Mouse (Mus musculus): ENCODE measurements around the gene Lamb1. TPM values are rescaled to one million over a fixed set of nuclear protein-coding genes. Genes with fewer than 3 reads are reported as not detected.
A peak's percentile ranks its signal among the peaks of the same experiment; 100 is the strongest.

The Lamb1 gene
- total RNA-seq (2021), result 100 to 1,000 TPM; 155 to 176 TPM
- long read RNA-seq, experiment 1, full-length matches to known transcripts, result 133 of 253 reads
- long read RNA-seq, experiment 1, partial matches to known transcripts, result 108 of 253 reads
- long read RNA-seq, experiment 1, other reads (novel, unspliced or antisense), result 12 of 253 reads
- long read RNA-seq, experiment 2, full-length matches to known transcripts, result 121 of 230 reads
- long read RNA-seq, experiment 2, partial matches to known transcripts, result 93 of 230 reads
- long read RNA-seq, experiment 2, other reads (novel, unspliced or antisense), result 16 of 230 reads

DNA sequence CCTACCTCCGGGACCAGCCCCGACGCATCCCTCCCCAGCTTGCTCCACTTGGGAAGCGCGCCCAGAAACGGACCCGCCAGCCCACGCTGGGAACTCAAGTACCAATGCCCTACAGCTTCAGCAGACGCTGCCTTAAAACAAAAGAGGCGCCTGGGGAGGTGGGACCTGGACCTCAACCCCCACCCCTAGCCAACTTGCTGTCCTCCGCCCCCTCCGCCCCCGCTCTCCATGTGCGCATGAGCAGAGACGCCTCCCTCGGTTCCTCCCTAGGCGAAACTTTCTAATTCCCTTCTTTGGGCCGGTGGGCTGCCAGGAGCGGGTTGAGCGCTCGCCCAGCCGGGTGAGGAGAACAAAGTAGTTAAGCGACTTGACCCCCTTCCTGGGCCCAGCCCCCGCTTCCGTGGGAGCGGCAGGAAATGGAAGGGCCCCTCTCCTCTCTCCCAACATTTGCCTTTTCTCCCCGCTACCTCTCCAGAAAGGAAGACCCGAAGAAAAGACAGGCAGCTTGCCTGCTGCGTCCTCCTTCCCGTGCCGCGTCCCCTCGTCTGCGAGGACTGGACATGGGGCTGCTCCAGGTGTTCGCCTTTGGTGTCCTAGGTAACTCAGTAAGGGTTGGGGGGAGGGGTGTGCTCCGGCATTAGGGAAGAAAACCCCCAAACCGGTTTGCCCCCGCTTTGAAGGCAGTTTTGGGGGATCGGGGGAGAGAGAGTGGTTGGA is at the start of gene Lamb1:
Gene Lamb1 (plus strand): TSS at position 230 of the 717 bp plus-strand sequence.
- DNase-seq, result peak; percentile 75

DNA sequence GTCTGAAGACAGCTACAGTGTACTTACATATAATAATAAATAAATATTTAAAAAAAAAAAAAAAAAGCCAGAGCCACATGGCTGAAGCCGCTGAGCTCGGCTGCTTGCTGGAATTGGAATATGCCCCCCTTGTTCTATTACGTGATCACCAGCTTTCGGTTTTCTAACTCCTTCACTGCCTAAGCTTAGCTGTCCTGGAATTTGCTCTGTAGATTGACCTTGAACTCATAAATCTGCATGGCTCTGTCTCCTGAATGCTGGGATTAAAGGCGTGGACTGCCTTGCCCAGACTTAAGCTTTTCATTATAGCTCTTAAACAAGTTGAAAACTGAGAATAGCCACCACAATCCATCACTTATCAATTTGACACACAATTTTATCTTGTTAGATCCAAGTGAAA is 47.8 kb upstream of the Lamb1 start:
- no peak for DNase-seq

DNA sequence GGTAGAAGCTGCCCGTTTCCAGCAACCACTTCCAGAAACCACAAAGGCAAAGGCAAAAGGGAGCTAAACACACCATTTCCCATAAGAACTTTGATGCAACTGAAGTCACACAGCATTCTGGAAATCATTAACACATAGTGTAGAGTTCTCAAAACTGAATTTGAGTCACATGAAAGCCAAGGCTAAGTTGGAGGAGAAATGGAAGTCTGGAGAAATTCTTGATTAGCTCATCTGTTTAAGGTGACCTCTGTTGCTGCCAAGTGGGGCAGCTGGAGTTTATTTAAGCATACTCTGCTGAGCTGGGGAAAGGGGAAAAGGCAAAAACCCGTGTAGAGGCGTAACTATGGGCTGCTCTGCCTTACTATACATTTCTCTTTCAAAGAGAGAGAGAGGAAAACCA is 46.3 kb upstream of the Lamb1 start:
- no peak for DNase-seq

DNA sequence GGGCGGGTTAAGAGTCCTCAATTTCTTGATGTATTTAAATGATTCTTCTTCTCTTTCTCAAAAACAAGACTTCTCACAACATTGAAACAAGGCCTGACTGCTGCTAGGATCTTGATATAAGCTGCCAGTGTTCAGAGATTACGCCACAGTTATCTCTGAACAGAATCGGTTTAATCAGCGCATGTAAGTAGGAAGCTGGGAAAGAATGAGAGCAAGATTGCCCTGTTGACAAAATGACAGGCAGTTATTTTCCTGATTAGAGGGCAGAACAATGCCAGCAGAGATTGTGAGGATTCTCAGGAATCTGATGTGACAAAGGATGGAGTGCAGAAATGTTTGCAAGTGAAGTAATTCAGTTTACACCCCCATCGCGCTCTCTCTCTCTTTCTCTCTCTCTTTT is 43.5 kb upstream of the Lamb1 start:
- no peak for DNase-seq

DNA sequence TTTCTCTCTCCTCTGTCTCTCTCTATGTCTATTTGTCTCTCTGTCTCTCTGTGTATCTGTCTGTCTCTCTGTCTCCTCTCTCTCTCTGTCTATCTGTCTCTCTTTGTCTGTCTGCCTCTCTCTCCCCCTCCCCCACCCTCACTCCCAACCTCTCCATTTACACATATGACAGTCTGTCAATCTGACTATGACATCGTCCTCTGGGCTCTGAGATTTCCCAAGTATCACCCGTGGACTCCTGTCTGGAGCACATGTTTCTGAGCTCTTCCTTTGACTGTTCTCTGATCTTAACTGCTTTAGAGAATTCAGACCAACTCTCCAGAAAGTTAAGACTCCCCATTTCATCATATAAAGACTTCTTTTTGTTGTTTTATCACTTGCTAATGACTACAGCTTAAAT is 42.8 kb upstream of the Lamb1 start:
- DNase-seq, result no peak

DNA sequence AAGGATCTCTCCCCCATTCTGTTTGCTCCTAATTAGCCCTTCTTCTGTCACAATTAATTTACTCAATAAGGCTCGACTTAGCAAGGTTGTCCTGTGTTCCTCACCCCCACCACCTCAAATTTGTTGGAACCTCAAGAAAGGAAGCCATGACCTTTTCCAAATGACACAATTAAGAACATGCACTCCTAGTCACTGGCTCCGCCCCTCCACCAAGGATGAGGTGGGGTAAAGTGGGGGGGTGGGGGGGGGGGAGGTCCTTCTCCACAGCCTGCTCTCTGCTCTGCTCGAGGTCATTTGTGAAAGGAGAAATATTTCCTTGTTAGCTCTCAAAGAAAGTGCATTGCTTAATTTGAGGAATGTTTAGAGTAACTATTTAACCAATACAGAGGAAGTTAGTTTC is 42.3 kb upstream of the Lamb1 start:
- DNase-seq, result no peak

DNA sequence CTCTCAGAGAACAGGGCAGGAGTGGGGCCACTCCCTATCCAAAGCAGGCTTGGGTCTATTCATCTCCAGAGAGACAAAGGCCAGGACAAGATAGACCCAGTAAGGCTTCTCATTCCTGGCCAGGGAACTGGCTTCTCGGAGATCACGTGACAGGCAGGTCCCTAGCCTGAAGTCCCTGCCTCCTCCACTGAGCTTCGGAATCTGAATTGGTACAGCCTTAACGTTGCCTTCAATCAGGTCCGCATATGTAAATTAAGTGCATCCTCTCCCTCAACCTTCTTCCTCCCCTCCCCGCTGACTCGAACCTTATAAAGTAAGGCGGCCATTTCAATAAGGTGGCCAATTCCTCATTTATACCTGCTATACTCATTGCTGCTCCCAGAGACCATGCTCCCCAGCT is 39.6 kb upstream of the Lamb1 start:
- no peak for DNase-seq

DNA sequence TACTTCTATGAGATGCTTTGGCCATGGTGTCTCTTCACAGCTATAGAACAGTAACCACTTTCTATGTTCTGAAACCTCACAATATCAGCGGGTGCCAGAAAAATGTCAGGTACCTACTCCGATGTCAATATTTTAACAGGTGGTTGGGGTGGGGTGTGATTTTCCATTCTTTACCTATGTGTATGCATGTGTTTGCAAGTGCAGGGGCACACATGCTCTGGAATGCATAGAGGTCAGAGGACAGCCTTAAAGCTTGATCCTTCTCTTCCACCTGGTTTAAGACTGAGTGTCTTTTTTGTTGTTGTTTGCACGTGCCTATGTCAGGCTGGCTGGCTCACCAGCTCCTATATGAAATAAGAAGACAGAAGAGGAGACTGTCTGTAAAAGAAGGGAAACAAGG is 37.9 kb upstream of the Lamb1 start:
- no peak for DNase-seq

DNA sequence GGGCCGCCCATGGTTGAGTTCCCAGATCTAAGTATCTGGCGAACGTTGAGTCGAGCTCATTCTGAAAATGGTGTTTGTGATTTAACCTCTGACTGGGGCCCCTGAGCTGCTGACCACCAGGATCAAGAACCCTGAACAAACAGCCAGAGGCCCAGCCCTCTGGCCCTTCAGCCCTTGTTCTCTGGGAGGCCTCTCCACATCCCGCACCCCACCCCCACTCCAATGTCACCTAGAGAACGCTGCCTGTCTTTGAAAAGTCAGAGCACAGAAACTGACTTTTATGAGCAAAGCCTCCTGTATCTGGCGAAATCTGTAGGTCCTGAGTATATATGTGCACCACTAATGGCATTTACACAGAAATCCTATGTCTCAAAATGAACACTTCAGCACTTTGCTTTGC is 36.2 kb upstream of the Lamb1 start:
- no peak for DNase-seq

DNA sequence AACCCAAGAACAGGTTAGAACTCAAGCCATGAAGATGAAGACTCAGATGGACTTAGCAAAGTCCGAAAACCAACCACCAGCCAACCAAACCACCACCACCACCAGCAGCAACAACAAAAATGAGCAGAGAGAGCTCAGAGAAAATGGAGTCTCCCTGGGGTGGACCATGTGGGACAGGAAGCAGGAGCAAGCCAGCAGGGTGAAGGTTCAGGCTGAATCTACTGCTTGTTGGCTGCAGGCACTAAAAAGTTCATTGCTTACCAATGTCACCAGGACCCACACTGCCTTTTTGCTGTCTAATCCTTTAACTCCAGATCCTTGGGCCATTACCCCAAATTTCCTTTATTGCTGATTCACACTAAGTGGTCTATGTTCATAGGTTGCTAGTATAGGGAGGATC is 32.4 kb upstream of the Lamb1 start:
- DNase-seq, result no peak

DNA sequence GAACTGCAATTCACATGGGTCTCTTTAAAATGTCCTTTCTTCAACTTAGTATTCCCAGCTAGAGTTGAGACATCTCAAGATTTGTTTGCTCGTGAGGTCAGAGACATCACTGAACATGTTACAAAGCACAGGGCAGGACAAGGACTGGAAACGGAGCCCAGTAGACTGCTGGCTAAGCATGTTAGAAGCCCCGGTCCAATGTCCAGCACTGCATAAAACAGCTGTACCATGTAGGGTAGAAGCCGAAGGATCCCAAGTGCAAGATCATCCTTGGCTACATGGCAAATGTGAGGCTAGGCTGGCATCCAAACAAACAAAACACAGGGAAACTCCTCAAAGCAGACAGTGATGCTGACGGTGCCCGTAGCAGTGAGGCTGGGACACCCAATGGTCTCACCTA is 30.0 kb upstream of the Lamb1 start:
- DNase-seq, result no peak

DNA sequence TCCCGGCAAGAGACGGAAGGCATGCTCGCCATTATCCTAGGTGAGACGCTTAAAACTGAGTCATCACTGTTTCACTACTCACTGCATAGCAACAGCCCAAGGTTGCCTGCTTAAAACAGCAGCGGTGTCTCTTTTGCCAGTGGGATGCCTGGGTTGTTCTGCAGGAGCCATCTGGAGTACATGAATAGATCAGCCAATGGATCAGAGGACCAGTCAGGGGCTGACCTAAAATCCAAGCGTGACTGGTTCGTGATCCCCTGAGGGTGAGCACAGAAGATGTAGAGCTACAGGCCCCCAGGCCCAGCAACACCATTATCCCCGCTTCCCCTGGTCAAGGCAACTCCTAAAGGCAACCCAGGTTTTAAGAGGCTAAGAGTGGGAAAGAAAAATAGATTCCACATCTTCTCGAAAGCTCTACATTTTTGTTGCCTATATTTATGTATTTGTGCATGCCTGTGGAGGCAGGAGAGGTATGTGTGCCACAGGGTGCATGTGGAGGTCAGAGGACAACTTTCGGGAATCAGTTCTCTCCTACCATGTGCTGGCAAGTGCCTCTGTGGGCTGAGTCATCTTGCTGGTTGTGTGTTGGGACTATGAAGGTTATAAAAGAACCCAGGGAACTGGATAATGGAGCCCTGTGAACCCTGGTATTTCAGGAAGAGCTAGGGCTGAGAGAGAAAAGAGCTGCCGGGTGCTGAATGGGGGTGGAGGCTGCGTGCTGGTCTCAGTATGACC is 28.0 kb upstream of the Lamb1 start:
- no peak for DNase-seq

DNA sequence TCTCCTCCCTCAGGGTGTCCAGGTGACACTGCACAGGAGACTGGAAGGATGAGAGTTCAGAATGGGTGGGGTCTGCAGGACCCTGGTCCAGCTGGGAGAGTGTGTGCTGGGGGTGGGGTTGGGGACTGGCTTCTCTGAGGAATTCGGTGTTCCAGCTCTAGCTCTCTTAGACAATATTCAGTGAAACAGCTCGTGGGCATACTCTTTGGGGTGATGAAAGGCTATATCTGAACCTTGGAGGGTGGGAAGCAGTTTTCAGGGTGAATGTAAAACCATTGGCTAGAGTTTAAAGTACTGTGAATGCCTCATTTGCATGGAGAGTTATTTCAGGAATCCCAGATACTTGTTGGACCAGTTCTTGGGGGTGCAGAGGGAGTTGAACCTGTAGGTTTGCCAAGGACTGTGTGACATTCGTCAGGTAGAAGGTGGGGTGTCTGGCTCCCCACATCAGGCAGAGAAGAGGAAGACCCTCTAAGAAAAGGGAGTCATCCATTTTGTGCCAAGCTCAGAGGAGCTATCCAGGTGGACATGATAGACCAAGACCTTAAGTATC is 25.9 kb upstream of the Lamb1 start:
- DNase-seq, result no peak

DNA sequence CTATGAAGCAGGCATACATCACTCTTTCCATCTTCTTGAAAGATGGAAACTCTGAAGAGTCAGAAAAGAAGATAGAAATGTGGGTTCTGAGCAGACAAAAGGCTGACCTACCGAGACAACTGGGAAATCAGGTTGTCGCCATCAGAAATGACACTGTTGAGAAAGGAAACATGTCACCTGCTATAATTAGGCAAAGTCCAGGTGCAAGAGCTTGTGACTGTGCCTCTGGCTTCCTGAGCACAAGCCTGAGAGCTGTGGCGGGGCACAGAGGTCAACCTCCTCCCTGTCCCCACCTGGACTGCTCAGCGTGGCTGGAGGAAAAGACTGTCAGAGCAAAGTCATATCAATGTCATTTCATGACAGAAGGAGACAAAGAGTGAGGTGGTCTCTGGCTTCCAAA is 25.2 kb upstream of the Lamb1 start:
- DNase-seq, result no peak

DNA sequence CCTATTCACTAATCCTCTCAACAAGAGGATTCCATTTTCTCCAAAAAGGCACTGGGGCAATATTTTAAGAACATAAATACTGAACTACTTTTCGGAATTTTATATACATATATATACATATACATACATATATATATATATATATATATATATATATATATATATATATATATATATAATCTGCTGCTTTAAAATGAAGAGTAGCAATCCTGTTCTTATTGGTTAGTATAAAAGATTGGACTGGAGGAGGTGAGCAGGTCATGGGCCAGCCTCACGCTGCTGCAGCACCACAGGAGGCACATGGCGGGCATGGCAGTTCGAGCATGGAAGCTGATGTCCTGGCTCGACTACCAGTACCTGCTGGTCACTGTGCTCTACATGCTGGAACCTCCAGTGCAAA is 24.6 kb upstream of the Lamb1 start, which contains the start of gene Gm6993:
Gene Gm6993 (plus strand): TSS at position 301 of the 400 bp plus-strand sequence.
- DNase-seq, result no peak

DNA sequence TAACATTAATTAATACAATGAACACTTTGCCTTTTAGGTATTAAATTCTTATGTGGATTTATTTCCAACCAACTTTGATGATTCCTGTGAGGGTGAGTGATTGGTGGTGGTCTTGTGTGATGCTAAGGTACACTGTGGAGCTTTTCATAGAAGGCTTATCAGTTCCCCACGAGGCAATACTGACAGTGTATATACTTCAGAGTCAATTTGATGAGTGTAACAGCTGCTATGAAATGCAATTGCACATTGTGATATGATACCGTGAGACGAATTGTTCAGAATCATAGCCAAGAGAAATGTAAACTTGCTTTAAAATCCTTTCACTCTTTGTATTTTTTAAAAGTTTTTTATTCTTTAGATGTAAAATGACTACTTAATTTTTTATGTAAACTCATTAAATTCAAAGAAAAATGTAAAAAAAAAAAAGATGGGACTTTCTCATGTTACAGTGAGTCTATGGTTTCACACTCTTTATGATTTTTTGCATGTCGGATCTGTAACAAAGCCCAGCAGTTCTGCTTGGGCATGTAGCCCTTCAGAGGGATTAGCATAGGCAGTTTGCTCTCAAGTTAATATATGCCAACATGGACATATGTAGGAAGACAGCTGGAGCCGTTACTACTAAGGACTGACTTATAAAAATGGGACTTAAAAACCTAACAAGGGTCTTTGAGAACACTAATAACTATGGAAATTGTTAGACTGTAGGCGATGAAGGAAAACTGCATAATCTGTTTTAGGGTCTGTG is 23.3 kb upstream of the Lamb1 start:
- no peak for DNase-seq

DNA sequence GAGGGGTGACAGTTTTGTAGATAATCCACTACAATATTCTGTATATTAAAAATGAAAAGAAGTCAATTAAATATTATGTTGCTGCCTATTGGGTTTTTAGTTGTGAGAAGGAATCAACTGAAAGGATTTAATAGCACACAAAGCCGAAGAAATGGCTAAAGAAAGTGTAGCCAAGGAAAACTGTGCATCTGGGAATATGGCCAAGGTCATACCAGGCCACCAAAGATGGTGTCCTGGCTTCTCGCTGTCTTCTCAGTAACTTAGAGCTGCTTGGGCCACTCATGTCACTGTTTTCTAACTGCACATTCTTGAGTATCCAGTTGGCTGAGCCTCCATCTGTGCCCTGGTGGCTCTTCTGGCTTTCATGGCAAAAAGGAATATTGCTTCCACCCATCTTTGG is 21.0 kb upstream of the Lamb1 start:
- DNase-seq, result no peak

DNA sequence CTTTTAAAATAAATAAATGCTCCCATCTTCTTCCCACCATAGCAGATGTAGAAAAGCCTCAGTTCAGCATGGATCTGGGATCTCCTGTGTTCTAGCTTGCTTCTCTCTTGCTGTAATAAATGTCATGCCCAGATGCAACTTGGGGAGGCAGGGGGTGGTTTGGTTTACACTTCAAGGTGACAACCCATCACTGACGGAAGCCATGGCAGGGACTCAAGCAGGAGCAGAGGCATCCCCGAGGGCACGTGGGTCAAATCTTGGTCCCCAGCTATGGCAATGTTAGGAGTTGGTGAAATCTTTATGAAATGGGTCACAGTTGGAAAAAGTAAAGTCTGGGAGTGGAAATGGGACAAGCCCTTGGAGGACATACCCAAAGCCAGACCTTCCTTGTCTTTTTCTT is 20.3 kb upstream of the Lamb1 start:
- no peak for DNase-seq

DNA sequence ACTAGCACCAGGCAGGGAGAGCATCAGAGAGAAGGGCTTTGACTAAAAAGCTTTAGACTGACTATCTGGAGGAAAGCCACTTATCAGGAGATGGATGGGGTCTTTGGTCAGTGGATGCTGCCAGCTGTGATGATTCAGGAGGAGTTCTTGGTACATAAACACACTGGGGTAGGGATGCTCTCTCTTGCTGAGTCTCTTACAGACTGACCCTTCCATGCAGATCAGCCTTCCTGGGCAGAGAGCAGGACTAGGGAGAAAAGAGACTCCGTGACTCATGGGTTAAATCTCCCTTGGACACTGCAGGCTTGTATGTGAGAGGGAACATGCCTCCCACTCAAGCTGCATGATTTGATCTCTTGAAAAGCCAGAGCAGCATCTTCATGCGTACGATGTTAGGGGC is 18.9 kb upstream of the Lamb1 start:
- no peak for DNase-seq

DNA sequence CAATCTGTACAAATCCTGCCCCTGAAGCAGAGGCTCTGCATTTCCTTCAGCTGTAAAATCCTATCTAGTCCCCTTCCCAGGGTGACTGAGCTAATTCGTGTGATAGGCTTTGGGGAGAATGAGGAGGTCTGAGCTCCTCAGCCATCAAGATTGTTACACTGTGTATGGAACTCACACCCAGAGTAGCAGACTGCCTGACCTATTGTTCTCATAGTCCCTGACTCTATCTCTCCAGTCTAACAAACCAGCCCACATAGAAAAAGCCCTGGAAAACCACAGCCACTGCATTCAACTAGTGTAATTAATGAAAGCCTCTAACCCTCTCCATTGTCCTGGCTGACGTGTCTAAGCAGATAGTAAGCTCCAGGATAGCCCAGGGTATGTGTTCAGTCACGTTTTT is 18.4 kb upstream of the Lamb1 start:
- no peak for DNase-seq

DNA sequence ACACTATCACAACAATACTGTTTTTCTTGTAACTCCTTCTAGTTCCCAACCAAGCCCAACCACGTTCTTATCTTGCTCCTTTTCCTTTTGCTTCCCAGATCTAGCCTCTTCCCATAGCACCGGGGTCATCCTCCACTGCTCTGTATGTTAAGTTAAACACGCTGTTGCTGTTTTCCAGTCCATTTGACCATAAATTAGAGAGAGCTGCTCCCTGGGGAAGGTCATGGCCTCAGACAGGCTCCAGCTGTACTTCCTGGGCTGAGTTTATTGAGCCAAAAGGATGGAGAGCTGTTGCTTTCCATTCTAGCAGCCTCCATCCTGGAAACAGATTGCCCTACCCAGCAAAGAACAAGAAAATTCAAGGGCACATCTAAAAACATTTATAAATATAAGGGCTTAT is 16.9 kb upstream of the Lamb1 start:
- DNase-seq, result no peak

DNA sequence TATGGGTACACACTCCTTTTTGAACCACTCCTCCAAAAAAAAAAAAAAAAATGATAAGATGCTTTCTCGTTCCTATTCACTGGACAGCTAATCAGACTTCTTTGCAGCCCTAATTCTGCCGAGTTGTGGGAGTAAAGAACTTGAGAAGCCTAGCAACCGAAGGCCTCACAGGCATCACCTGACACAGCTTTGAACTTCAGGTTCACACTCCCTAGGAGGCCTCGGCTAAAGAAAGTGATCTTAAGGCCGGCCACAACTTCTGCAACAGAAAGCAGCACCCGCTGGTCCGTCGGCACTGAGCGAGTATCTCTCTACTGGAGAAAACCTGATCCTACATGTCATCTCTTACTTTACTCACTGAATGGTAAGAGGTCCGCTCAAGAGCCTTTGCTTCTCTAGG is 16.4 kb upstream of the Lamb1 start:
- DNase-seq, result no peak

Data from gastrocnemius, postnatal 10 days (tissue).